Mouse (Mus musculus): ENCODE results near the gene Tfe3.
"Not testable (repeated sequence)": the region's sequence is repeated elsewhere in the genome, so short reads cannot be mapped to it uniquely, and the experiment has no call there.

Gene Tfe3

DNA sequence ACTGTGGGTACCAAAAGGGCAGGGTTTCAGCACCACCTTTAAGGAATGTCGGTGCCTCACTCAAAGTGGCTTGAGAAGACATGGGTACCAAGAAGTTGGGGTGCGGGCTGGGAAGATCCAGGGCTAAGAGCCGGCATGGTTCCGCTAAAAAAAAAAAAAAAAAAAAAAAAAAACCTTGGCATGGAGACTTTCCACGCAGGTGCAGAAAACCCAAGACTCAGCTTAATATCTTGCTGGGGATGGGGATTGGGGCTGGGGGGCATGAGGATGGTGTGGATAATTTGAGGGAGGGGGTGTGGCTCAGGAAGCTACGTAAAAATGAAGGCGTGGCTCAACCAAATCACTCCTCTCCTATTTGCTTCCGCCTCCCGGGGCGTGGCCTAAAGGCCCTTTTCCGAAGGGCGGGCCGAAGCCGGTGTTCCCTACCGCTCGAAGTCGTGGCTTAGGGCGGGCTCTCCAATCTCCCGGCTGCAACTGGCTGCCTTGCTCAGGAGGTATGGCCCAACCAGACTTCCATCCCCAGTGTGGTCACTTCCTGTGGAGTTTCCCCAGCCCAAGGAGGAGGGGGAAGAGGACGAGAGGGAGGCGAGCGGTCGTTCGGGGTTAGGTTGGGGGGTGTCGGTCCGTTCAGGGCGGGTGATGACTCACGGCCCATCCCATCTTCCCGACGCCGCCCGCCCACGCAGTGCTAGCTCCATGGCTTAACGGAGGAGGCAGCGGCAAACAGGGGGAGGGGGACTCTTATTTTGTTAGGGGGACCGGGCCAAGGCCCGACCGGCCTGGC, at the start of gene Tfe3:
Tfe3 (plus strand) TSS at position 424 of the 784 bp plus-strand sequence.
- peak; percentile 96 for DNase-seq

DNA sequence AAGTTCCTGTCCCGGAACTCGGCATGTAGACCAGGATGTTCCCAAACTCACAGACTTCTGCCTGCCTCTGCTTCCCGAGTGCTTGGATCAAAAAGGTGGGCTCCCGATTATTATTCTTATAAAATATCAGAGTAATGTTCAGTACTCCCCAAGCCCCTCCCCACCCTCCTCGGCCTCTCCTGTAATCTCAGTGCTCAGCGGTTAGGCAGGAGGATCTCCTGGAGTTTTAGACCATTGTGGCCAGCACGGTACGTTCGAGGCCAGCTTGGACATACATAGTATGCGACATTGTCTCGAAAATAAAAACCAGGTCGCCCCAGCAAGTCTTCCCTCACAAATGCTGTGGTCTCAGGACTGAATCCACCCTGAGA, 48.6 kb upstream of the Tfe3 start:
- DNase-seq: not testable (repeated sequence)

DNA sequence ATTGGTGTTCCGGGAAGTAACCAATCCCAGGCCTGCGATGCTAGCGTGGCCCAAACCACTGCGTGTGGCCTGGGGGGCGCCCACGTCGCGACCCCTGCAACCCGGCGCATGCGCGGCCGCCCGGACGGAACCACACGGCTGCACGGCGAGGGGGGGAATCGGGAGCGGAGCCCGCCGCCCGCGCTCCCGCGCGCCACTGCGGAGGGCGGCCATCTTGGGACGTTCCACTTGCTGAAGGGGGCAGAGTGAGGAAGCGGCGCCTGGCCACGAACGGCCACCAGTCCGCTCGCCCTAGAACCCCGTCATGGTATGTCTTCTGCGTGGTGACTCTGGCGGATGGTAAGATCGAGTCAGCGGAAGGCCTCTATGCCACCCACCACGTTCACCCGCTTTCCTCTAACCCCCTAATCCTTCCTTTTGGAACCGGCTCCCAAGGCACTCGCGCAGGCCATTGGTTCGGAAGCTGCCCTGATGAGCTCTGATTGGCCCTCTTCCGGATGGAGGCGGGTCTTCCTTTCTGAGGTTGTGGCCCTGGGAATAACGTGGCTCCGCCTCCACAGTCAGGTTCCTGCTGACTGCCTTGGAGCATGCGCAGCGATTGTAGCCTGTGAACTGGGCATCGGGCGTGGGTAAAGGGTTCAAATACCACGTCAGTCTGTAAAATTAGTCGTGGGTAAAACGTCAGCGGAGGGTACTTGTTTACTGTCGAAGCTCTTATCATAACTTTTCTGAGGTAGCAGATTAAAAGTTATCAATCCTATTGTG, 48.0 kb upstream of the Tfe3 start, which contains the start of gene Wdr45:
Wdr45 (plus strand) TSS at position 199 of the 765 bp plus-strand sequence.
- peak; percentile 97 for DNase-seq

DNA sequence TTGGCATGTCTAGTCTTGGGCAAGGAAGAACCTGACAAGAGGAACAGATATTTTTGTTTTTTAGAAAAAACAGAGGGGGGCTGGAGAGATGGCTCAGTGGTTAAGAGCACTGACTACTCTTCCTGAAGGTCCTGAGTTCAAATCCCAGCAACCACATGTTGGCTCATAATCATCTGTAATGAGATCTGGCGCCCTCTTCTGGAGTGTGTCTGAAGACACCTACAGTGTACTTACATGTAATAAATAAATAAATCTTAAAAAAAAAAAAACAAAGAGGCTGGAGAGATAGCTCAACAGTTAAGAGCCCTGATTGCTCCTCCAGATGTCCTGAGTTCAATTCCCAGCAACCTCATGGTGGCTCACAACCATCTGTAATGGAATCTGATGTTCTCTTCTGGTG, 46.3 kb upstream of the Tfe3 start:
- DNase-seq: not testable (repeated sequence)

DNA sequence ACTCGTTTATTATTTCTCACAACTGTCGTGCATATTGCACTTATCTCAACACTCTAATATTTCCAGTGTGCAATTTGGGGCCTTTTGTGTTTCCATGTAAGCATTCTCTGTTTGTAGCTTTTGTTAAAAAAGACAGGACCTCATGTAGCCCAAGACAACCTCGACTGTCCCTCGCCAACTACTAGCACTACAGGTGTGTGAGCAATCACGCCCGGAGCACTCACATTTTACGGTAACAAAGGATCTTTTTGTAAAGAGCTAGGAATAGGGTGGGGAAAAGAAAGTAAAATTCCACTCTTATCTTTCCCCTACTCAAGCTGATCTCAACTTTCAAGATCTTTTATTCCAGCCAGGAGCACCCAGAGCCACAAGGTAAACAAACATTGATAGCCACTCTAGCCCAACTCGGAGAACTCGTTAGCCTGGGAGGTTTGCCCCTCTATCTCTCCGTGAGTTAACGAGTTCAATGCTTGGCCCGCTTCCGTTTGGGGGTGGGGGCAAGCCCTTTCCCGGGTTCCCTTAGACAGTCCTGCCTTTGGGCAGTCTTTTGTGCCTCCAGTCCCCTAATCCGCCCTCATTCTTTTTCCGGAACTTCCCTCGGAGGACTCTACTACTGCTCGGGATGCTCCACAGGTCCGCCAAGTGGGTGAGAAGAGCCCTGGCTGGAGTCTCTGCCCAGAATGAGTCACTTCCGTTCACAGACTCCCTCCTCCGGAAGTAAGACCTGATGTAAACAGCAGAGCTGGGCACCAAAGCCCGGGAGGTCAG, 40.7 kb upstream of the Tfe3 start, which contains the start of gene Gm45208:
Gm45208 (plus strand) TSS at position 732 of the 768 bp plus-strand sequence.
- peak; percentile 85 for DNase-seq

DNA sequence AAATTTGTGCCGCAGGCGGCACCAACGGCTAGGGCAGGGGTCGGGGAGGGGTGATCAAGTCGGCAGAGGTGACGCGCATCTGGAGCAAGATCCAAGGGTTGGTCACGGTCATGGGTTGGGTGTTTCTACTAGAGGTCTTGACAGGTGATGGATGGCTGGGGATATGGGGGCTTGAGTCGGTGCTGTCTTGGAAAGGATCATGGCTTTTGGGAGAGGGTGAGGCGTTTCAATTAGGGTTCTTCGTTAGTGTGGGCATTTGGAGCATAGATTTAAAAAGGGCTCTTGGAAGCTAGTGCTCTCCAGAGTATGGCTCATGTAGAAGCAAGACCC, 40.1 kb upstream of the Tfe3 start:
- DNase-seq: no peak

DNA sequence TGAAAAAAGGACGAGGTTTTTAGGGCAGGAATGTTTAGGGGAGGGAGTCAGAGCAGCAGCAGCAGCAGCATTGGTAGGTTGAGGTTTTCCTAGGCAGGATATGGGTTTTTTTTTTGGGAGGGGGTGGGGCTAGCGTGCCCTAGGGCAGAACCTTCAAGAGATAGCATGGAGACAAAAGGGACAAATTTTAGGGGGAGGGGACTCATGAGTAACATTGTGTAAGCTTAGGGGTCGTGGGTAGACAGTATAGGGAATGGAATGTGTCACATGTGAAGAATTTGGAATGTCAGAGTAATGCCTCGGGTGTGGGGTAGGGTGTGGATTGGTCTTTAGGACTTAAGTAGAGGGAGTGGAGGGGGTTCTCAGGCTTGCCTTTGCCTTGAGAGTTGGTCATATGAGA, 39.7 kb upstream of the Tfe3 start:
- no peak for DNase-seq

DNA sequence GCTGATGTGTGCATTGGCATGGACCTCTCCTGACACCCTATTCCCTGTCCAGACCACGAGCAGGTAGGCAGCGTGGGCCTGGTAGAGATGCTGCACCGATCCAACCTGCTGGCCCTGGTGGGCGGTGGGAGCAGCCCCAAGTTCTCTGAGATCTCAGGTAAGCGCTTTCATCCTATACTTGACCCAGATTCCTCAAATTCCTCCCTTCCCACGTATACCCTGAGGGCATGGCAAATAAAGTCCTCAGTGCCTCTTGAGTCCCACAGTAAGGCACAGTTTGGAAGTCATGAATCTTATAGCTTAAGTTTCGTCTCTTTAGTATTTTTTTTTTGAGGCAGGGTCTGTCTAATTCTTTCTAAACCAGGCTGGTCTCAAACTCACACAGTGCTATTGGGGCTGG, 38.2 kb upstream of the Tfe3 start:
- no peak for DNase-seq

DNA sequence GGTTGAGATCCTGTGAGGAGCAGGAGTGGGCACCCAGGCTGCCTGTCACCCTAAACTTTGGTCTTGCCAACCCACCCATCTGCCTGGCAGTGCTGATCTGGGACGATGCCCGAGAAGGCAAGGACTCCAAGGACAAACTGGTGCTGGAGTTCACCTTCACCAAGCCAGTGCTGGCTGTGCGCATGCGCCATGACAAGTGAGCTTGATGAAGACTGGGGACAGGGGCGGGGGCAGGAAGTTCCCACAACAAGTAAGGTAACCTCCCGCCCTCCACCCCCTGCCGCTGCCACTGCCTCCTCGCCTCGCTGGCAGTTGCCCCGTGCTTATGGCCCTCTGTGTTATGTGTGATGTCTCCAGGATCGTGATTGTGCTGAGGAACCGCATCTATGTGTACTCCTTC, 36.5 kb upstream of the Tfe3 start:
- DNase-seq: no peak

DNA sequence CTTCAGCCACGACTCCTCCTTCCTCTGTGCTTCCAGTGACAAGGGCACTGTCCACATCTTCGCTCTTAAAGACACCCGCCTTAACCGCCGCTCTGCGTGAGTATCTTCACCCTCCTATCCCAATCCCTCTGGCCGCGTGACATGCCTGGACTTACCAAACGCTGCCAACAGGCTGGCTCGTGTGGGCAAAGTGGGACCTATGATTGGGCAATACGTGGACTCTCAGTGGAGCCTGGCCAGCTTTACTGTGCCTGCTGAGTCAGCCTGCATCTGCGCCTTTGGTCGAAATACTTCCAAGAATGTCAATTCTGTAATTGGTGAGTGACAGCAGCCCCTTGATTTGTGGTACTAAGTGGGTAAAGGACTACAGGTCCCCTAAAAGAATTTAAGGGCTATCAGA, 35.2 kb upstream of the Tfe3 start:
- DNase-seq: no peak

DNA sequence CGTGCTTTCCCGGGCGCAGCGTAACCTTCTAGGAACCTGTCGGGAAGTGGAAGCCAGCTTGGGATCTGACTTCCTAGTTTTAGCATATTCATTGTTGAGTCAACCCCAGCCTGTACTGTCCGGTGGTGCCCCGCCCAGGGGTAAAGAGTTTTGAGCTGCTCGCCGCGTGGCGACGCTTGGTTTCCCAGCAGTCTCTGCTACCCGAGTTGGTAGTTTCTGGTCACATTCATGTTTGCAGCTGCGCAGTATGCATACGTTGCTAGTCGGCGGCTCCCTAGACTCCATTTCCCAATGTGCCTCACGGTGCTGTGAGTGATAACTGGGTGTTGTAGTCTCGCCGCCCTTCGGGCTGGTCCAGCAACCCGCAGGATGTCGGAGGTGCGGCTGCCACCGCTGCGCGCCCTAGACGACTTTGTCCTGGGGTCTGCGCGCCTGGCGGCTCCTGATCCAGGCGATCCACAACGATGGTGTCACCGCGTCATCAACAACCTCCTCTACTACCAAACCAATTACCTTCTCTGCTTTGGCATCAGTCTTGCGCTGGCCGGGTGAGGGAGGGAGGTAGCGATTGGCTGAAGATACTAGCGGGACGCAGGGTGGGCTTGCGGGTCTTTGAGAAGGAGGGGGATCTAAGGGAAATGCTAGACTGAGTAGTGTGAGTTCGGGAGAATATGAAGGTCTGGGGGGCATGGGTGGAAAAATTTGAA, 34.0 kb upstream of the Tfe3 start, which contains the start of gene Praf2:
Praf2 (plus strand) TSS at position 225 of the 707 bp plus-strand sequence.
- peak; percentile 88 for DNase-seq

DNA sequence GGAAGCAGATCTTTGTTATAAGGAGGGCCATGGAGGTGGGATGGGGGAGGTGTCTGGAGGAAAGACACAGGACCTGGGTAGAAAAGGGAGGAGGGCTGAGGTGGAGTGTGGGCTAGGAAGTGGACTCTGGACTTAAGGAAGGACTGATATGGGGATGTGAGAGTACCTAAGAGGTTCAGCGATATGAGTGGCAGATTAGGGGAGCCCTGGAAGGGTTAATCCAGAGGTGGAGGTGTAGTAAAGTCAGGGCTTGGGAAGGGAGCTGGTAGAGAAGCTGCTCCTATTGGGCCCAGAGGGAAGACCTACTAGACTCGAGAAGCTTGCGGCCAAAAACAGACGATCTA, 33.5 kb upstream of the Tfe3 start:
- no peak for DNase-seq

DNA sequence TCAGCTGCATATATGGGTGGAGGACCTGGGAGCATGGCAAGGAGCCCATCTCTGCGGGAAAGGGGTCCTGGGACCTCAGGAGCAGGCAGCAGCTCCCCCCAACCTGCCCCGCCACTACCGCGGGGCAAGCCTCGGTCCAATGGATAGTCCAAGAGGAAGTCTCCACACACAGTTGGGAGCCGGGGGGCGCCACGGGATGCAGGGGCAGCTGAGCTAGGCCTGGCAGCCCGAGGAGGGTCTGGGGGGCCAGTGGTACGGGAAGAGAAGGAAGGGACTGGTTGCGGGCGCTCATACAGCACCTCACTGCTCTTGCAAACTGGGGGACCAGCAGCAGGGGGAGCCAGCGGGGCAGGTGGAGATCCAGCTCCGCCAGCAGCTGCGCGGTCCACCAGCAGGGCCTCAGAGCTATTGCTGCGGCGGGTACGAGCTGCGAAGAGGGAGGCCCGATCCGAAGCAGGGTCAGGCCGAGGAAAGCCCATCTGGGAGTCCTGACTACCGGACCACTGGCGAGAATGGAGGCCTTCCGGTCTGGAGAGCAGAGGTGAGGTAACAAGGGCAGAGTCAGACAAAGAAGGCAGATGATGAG, 28.7 kb upstream of the Tfe3 start:
- peak; percentile 59 for DNase-seq

DNA sequence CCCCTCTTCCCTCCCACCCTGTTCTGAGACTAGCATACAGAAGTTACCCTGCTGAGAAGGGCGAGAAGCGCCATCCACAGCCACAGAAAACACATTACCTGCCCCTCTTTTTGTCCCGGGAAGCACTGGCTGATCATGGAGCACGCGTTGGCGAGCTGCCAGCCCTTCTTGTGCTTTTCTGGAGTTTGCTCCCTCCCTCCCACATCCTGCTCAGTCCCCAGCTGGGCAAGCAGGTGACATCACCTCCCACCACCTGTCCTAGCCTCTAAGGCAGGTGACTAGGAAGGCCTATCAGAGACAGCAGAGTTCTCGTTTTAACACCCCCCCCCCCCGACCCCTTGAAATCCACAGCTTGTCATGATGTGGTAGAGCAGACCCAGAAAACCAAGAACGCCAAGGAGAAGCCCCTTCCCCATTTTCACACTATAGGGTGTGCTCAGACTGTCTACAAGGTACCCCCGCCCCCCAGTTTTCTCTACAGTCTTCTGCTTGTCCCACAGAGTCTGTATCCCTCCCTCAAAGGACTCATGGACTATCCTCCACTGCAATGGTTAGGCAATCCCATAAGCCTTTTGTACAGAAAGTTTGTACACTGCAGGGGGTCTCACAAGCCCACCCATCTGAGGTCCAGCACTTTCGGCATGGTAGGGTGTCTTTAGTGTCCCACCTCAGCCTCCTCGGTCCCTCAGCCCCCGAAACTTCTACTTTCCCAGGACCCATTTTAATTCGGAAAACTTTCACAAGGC, 22.9 kb upstream of the Tfe3 start:
- peak; percentile 81 for DNase-seq

DNA sequence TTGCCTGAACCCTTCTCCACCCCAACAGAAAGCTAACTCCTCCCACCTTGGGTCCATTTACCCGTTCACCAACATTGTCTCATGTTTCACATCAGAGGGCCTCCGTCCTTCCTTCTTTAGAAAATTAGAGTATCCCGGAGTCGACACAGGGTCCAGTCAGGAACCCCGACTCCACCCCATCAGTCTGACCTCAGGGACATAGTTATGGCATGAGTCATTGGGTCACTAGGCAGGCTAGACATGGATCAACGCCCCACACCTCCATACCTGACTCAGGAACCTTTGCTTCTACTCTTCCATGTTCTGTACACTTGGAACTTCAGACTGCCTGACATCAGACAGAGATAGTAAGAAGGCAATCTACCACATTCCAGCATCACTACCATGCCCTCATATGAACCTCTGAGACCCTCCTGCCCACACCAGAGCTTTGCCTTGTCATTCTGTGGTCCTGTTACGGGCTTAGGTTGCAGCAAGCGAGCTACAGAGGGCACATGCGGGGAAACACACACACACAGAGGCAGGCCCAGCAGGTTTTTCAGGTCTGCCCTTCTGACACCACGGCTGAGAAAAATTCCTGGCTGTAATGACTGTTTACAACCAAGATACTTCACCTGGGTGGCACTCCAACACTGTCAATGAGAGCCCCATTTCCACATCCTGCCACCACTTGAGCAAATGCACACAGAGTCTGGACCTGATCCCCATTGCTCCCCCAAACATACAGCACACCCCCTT, 22.1 kb upstream of the Tfe3 start:
- DNase-seq: peak; percentile 40

DNA sequence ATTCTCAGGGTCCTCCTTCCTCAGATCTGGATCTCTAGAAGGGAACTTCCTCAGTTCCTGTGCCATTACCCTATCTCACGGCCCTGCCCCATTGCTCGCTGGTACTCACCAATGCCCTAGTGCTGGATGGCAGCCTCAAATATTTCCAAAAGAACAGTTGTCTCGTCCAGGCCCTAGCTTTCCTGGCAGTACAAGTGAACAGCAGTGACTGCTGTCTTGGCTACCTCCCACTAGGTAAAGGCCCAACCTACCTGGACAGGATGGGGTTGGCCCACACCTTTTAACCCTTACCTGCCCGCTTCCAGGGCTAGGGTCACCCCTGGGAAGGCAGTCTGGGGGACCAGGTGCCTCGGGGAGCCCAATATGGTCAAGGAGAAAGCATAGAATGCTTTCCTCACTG, 21.3 kb upstream of the Tfe3 start:
- DNase-seq: no peak

DNA sequence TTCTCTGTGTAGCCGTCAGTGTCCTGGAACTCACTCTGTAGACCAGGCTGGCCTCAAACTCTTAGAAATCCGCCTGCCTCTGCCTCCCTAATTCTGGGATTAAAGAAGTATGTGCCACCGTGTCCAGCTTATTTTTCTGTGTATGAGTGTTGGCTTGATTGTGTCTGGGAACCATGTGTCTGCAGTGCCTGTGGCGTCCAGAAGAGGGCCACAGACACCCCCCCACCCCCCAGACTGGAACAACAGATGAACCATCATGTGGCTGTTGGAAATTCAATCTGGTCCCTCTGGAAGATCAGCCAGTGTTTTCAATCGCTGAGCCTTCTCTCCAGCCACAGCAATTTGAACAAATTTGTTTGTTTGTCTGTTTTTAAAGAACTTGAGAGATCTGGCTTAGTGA, 18.9 kb upstream of the Tfe3 start:
- no peak for DNase-seq

DNA sequence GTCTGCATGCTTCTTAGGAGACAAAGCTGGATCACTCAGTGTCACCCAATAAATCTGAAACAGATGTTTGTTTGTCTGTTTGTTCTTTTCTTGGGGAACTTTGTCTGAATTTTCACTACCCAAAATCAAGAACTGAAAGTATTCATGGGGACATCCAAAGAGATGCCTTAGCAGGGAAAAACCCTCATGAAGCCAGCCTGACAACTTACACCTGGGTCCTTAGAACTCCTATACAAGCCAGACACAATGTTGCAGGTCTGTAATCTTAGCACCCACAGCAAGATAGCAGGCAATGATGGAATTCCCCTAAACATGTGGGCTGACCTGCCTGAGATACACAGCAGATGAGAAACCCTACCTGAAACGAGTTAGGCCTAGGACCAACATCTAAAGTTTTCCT, 17.4 kb upstream of the Tfe3 start:
- DNase-seq: no peak

DNA sequence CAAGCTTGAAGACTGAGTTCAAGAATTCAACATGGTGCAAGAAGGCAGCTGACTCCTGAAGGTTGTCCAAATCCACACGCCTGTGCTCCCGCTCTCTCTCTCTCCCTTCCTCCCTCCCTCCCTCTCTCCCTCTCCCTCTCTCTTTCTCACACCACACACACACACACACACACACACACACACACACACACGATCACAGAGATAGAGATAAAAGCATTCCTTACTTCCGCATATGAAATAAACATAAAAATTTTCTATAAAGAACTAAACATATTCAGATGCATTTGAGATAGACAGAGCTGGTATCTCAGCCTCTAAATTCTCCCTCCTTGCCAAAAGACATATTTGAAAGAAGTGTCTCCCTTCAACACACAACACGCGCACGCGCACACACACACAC, 16.9 kb upstream of the Tfe3 start:
- DNase-seq: no peak

DNA sequence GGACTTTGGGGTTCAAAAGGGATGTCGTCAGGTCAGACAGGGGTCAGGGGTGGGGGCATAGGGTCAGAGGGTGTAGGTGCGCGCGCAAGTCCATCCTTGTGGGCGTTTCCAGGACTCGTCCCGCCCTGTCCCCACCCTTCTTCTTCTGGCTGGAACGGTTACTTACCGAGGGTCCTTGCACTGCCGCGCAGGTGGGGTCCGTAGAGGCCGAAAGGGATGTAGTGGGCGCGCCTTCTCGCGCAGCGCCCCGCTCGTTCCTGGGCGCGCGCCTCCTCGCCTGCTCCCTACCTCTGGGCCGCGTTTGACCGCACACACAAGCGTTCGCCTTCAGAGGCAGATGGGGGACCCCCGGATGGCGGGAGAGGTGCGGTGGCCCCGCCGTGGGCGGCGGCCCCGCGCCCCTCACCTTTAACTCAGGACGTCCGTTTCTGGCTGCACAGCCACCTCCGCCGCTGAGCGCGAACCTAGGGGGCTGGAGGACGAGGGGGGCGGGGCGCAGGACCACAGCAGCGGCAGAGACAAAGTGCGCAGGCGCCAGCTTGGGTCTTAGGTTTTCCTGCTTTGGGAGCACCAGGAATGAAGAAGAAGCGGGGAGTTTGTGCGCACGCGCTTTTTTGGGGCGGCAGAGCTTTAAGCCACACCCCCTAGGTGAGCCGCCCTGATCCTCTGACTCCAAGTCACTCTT, 11.8 kb upstream of the Tfe3 start, which contains the start of gene Ccdc120:
Ccdc120 (minus strand) TSS at position 474 of the 685 bp plus-strand sequence.
- peak; percentile 76 for DNase-seq

Measured in kidney, adult 9 months (tissue).